Mouse (Mus musculus): Measurements from ENCODE around the gene Evc.

Evc gene

DNA sequence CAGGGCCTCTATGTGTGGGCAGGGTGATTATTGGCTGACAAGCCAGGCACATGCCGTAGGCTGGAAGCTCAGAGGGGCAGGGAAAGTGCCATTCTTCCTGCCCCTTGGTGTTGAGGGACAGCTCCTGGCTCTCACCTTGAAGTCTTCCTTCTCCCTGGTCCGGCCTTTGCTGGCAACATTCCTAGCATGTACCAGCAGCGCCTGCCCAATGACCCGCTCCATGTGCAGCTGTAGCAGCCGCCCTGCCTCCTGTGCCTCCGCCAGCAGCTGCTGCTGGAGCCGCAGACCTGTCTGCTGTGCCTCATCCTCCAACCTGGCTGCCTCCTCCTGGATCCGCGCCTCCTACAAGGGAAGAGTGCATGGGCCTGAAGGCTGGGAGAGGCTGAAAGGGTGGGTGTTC, 26.7 kb downstream of the Evc start:
- no peak for DNase-seq (ENCODE audit: low read depth, low spot score)

DNA sequence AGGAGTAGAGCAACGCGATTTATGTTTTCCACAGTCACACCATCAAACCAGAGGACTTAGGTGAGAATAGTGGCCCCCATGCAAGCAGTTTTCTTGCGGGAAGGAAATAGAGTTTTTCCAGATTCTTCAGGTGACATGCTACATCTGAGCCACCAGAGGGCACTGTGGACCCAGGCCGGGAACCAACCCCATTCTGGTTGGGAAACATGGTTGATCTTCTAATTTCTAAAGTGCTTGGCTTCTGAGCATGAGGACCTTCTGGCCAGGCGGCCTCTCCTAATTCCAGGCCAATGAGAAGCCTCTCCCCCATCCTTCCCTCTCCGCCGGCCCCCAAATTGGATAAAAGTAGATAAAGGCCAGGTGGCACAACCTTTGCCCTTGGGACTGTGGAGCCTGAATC, 38.3 kb downstream of the Evc start:
- peak; percentile 14 for DNase-seq (ENCODE audit: low read depth, low spot score)

GRCm38 (mm10) chr5:37296717-37297116, 40.0 kb downstream of the Evc start:
- DNase-seq (ENCODE audit: low read depth, low spot score): no peak

DNA sequence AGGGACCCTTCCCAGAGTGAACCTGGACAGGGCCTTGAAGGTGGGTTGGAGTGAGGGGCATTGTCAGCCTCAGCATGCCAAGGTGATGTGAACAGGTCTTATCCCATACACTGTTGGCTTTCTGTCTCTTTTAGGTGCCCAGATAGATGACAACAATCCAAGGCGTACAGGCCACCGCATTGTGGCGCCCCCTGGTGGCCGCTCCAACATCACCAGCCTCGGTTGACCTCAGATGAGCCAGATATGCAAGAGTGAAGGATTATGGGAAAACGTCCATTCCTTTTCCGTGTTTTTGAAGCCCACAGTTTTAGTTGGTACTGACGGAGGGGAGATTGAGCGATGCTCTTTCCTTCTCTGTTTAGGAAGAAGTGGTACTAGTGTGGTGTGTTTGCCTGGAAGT, 45.7 kb downstream of the Evc start:
- DNase-seq (ENCODE audit: low read depth, low spot score): no peak

GRCm38 (mm10) chr5:37289236-37289635, 47.5 kb downstream of the Evc start:
- DNase-seq (ENCODE audit: low read depth, low spot score): peak; percentile 32

- DNase-seq (ENCODE audit: low read depth, low spot score): peak; percentile 27
Observed at GRCm38 (mm10) chr5:37288374-37288773, 48.3 kb downstream of the Evc start.

GRCm38 (mm10) chr5:37281021-37281420, 55.7 kb downstream of the Evc start:
- no peak for DNase-seq (ENCODE audit: low read depth, low spot score)

GRCm38 (mm10) chr5:37263816-37264215, 72.9 kb downstream of the Evc start:
- DNase-seq (ENCODE audit: low read depth, low spot score): no peak

DNA sequence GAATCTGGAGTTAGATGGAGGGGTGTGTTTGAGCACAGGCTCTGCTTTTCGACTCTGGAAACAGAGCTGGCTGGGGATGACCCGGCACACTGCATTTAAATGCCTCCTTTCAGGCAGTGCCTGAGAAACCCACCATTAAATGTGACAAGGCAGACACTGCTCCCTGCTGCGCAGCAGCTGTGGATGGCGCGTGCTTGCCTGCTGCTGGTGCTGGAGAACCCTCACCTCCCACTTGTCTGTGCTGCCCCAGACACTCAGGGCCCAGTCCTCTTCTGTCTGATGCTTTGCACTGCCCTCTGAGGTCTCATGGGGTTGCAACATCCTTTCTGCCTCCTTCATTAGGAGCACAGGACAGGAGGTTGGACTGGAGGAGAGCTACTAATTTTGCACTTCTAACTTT, 75.0 kb downstream of the Evc start:
- no peak for DNase-seq (ENCODE audit: low read depth, low spot score)

- DNase-seq (ENCODE audit: low read depth, low spot score): no peak
Observed at GRCm38 (mm10) chr5:37257243-37257642, 79.5 kb downstream of the Evc start.

DNA sequence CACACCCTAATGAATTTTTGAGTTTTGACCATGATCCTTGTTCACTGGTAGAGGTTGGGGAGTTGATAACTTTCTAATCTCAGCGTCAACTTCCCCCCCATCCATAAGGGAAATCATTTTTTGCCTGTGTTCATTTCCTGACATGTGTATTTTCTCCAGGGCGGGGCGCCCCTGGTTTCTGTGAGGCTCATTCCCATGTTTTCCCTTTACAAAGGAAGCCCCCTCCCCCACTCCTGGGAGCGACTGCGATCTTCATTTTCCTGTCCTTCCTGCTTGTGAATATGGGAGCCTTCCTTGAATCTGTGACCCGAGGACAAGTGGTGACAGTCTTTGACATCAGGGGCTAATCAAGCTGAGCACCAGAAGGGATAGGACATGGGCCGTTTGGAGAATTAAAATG, 79.9 kb downstream of the Evc start:
- DNase-seq (ENCODE audit: low read depth, low spot score): no peak

DNA sequence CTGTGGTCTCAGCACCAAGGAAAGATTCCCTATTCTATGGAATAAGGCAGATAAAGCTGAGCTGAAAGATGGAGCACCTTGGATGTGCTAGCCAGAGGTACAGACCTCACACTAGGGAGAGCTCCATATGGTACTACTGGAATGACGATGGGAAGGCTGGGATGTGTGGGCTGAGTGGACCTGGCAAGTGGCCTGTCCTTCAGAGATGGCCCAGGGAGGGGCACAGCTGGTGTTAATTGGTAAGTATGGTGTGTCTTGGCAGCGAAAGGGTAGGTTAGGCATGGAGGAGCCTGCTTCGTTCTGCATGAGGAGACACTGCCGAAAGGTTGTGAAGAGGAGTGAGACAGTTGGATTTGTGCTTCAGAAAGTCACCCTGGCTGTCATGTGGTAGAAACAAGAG, 82.2 kb downstream of the Evc start:
- DNase-seq (ENCODE audit: low read depth, low spot score): no peak

- DNase-seq (ENCODE audit: low read depth, low spot score): no peak
Observed at GRCm38 (mm10) chr5:37252101-37252804, 84.4 kb downstream of the Evc start.

GRCm38 (mm10) chr5:37251596-37251995, 85.1 kb downstream of the Evc start:
- DNase-seq (ENCODE audit: low read depth, low spot score): no peak

- no peak for DNase-seq (ENCODE audit: low read depth, low spot score)
Observed at GRCm38 (mm10) chr5:37248870-37249269, 87.8 kb downstream of the Evc start.

DNA sequence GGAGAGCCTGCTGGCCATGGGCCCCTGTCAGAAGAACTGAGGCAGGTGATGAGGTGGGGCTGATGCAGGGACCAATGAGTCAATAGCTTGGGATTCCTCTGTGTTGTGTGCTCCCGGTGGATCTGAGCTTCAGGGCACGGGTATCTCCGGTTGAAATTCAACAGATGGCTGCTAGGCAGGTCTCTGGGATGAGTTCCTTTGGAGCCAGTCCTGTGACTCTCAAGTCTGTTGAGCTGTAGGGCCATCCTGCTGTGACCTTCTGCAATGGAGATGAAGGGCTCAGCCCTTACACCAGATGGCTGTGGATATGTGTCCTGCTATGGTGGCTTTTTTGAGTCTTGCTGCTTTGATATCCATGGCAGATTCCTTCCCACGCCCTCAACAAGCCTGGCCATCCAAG, 89.2 kb downstream of the Evc start:
- DNase-seq (ENCODE audit: low read depth, low spot score): no peak

DNA sequence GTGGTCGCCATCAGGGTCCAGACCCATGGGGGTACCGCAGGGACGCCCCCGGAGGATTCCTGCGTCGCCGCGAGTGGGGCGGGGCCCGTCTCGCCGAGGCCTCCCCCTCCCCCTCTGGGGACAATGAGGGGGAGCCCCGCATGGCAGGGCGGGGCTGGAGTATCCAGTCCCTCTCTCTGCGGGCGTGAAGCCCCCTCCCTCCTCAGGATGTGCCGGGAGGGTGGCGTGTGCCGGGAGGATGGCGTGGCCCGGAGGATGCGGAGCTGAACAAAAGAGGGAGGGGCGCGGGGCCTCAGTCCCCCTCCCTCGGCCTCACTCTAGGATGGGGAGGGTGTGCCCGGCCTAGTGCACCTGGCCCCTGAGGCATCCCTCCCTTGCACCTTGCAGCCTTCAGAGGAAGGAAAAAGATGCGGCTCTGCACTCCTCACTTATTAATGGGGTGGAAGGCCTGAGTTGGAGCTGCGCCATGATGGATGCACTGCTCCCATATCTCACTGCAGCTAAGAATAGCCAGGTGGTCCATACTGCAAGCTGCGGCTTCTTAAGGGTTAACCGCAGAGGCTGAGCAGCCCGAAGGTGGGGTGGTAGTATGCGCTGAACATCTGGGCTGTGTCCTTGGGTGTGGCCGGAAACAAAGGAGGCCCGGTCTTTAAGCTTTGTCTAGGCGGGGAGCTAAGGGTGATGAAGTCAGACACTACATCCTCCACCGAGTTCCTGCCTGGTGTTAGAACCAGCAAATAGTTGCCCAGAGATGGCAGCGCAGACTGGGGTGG, 90.4 kb downstream of the Evc start:
- no peak for DNase-seq (ENCODE audit: low read depth, low spot score)

DNA sequence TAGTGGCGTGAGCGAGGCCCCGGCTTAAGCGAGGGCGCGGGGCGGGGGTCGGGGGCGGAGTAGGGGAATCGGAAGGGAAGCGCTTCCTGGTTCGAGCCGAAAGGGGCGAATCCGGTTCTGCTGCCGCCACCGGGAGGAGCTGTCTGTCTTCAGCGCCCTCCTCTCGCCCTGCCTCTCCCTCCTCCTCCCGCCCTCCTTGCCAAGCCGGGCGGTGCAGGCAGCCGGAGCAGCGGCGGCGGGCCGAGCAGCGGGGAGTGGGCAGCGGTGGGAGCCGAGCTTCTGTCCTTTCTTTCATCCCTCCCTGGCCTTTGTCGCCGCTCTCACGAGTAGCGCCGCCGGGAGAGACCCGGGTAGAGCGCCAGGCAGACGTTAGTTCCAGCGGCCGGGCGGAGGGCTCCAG, 91.0 kb downstream of the Evc start:
- no peak for DNase-seq (ENCODE audit: low read depth, low spot score)

DNA sequence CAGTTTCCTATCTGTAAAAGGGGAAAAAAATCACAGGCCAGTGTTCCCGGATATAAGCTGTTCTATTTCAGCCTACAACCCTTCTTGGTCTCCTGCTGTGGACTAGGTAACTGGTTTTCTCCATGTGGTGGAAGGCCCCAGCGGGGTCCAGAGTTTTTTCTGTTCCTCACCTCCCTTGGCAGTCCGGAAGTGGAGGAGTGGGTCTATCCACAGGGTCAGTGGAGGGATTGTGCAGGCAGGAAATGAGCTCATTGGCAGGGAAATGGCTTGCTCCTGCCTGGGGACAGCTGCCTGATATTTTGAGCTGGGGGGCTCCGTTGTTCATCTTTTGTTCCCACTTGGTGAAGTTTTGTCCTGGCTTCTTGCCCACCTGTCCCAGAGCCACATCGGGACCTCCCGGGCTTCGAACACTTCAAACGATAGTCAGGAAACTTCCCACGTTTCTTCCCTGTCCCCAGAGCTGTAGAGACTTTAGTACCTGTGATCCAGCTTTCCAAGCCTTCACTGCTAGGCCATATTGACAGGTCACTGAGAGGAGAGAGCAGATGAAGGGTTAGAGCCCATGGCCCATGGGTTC, 91.9 kb downstream of the Evc start:
- no peak for DNase-seq (ENCODE audit: low read depth, low spot score)

DNA sequence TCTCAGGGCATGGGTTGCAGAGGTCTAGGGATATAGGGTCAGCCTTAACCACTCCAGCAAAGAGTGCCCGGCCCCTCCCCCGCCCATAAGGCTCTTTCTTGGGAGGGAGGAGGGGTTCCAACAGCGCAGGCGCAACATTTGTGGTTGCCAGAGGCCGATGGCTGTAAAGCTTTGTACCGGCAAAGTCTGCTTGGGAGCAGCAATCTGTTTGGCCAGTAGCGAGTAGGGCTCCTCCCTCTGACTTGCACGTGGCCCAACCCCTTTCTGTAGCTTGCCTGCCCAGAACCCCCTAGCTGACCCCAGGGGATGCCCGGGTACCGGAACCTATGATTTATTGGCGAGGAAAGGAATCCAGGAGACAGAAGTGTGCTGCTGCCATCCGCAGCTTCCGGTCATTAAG, 92.5 kb downstream of the Evc start:
- DNase-seq (ENCODE audit: low read depth, low spot score): no peak

DNA sequence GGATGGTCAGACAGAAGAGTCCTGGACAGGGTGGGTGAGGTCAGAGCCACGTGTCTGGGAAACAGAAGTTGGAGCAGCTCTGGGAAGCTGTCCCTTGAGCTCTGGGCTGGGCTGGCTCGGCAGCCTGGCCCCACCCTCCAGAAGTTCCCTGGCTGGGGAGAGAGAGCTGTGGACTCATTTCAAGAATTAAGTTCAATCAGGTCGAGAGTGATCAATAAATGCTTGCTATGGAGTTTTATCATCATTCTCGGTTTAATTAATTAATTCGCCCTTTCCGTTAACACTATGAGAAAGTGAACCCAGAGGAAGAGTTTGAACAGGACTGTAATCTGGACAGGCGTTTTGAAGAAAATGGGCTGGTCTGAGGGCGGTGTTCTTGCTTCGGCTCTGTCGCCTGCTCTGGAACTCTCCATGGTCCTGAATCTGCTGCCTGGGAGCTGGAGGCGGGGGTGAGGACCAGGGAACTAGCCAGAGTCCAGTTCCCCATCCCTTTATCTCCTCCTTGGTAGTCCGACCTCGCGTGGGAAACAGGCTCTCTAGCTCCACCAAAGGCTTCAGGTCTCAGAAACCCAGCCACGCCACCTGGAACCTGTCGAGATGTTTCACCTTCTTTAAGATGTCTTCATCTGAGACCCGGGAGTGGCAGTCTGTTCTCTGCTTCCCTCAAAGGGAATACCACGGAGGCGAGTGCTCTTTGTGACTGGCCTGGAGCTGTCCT, 93.4 kb downstream of the Evc start:
- no peak for DNase-seq (ENCODE audit: low read depth, low spot score)
